Mouse (Mus musculus) midbrain, embryonic 14.5 days (tissue): ENCODE measurements around the gene Ifi47. TPM values are rescaled to one million over a fixed set of nuclear protein-coding genes. Genes with fewer than 3 reads are reported as not detected.

Experiments used
- ATAC-seq: fragments of 200-750 bp; cut with Nextera tagmentation; 2 replicates; pipeline ENCODE4 v1.8.0; 2017; ENCODE audit warnings: moderate number of reproducible peaks, moderate library complexity; ENCODE audit not compliant: low FRiP score, low TSS enrichment
- DNase-seq: peaks from one replicate; pipeline ENCODE4 v3.0.0-alpha.2; 2015
- H3K27ac ChIP-seq: fragments of 300-500 bp; sonication (generic); replicated peaks from 2 replicates; pipeline ENCODE4 v1.5.1; 2014; ENCODE audit warnings: mild to moderate bottlenecking, low read depth, low read length, moderate library complexity
- H3K27me3 ChIP-seq: fragments of 300-500 bp; sonication (generic); 2 replicates; pipeline ENCODE4 v1.6.1; 2014; ENCODE audit warnings: low read length, control low read depth, mixed read lengths; ENCODE audit not compliant: control insufficient read depth, insufficient read depth
- H3K36me3 ChIP-seq: fragments of 300-500 bp; sonication (generic); 2 replicates; pipeline ENCODE4 v1.6.1; 2014; ENCODE audit warnings: low read length, control low read depth; ENCODE audit not compliant: control insufficient read depth, insufficient read depth
- H3K4me1 ChIP-seq: fragments of 300-500 bp; sonication (generic); 2 replicates; pipeline ENCODE4 v1.6.1; 2014; ENCODE audit warnings: mild to moderate bottlenecking, antibody characterized with exemption, low read length, control low read depth; ENCODE audit not compliant: control insufficient read depth, insufficient read depth
- H3K4me2 ChIP-seq: fragments of 300-500 bp; sonication (generic); 2 replicates; pipeline ENCODE4 v1.6.1; 2014; ENCODE audit warnings: mild to moderate bottlenecking, low read length, moderate library complexity
- H3K4me3 ChIP-seq: fragments of 300-500 bp; sonication (generic); replicated peaks from 2 replicates; pipeline ENCODE4 v1.5.1; 2014; ENCODE audit warnings: low read depth, low read length
- H3K9ac ChIP-seq: fragments of 300-500 bp; sonication (generic); replicated peaks from 2 replicates; pipeline ENCODE4 v1.6.1; 2014; ENCODE audit warnings: mild to moderate bottlenecking, low read length, moderate library complexity
- H3K9me3 ChIP-seq: fragments of 300-500 bp; sonication (generic); 2 replicates; pipeline ENCODE4 v1.6.1; 2016; ENCODE audit warnings: low read length, control low read depth, mixed read lengths; ENCODE audit not compliant: control insufficient read depth
- WGBS: fragments of 180-500 bp; shearing (Covaris S2); extraction: QIAGEN DNeasy Blood & Tissue Kit; methylation state at CpG from one replicate; pipeline ENCODE4 v1.1.7; 2014; 5-methylcytosine and 5-hydroxymethylcytosine counted together
- polyA plus RNA-seq: library from polyadenylated mRNA; unstranded; fragments of >200 nt; fragmentation: Nextera tagmentation; extraction: Ambion mirVana; gene quantifications from 2 replicates; pipeline ENCODE4 v1.2.1, GENCODE M21; 2014

The Ifi47 gene
- polyA plus RNA-seq, 1 experiment from 2014 or later = 3.5 TPM

- no peak overlapping the region for H3K27ac ChIP-seq
- DNase-seq (no peak), ATAC-seq (no peak)
- H3K4me2 ChIP-seq = no peak overlapping the region
- no peak overlapping the region for H3K9ac ChIP-seq
- 89% methylated on average over 6 of the region's 6 CpGs for WGBS
- H3K4me3 ChIP-seq = no peak overlapping the region
- no peaks in the 10 kb centered on the region for H3K27me3 ChIP-seq
- no peaks in the 10 kb centered on the region for H3K36me3 ChIP-seq
- no peaks in the 10 kb centered on the region for H3K9me3 ChIP-seq
- H3K4me1 ChIP-seq = no peaks in the 10 kb centered on the region
These were observed 10.5 kb downstream of the Ifi47 start for GRCm38 (mm10) chr11:49086858-49087361.

- no peaks in the 10 kb centered on the region for H3K27me3 ChIP-seq
- DNase-seq (no peak), ATAC-seq (no peak)
- 45% methylated on average over 22 of the region's 22 CpGs for WGBS
- H3K4me3 ChIP-seq = no peak overlapping the region
- no peak overlapping the region for H3K27ac ChIP-seq
- H3K4me1 ChIP-seq = no peaks in the 10 kb centered on the region
- H3K9me3 ChIP-seq = no peaks in the 10 kb centered on the region
- no peaks in the 10 kb centered on the region for H3K36me3 ChIP-seq
- H3K9ac ChIP-seq = no peak overlapping the region
- H3K4me2 ChIP-seq = no peak overlapping the region
These were observed 11.6 kb downstream of the Ifi47 start for GRCm38 (mm10) chr11:49087830-49088616.

- H3K4me1 ChIP-seq = no peaks in the 10 kb centered on the region
- ATAC-seq (no peak), DNase-seq (no peak)
- no peaks in the 10 kb centered on the region for H3K36me3 ChIP-seq
- no peaks in the 10 kb centered on the region for H3K27me3 ChIP-seq
- no peak overlapping the region for H3K27ac ChIP-seq
- H3K4me2 ChIP-seq = no peak overlapping the region
- no peaks in the 10 kb centered on the region for H3K9me3 ChIP-seq
- no peak overlapping the region for H3K9ac ChIP-seq
- 91% methylated on average over 5 of the region's 5 CpGs for WGBS
- no peak overlapping the region for H3K4me3 ChIP-seq
These were observed 12.7 kb downstream of the Ifi47 start for GRCm38 (mm10) chr11:49088990-49089652.

GRCm38 (mm10) chr11:49089735-49090507 is 13.5 kb downstream of the Ifi47 start:
- no peak for DNase-seq
- ATAC-seq = no peak
- no peak overlapping the region for H3K9ac ChIP-seq
- WGBS = 81% methylated on average over 3 of the region's 3 CpGs
- no peak overlapping the region for H3K4me3 ChIP-seq
- no peaks in the 10 kb centered on the region for H3K27me3 ChIP-seq
- H3K4me2 ChIP-seq = no peak overlapping the region
- H3K27ac ChIP-seq = no peak overlapping the region
- no peaks in the 10 kb centered on the region for H3K4me1 ChIP-seq
- H3K9me3 ChIP-seq = no peaks in the 10 kb centered on the region
- H3K36me3 ChIP-seq = no peaks in the 10 kb centered on the region

GRCm38 (mm10) chr11:49090551-49090950 is 14.2 kb downstream of the Ifi47 start:
- no peak overlapping the region for H3K27ac ChIP-seq
- H3K9me3 ChIP-seq = no peaks in the 10 kb centered on the region
- H3K9ac ChIP-seq = no peak overlapping the region
- 88% methylated on average over 5 of the region's 5 CpGs for WGBS
- H3K36me3 ChIP-seq = no peaks in the 10 kb centered on the region
- H3K4me1 ChIP-seq = no peaks in the 10 kb centered on the region
- H3K4me3 ChIP-seq = no peak overlapping the region
- no peak for ATAC-seq
- no peak overlapping the region for H3K4me2 ChIP-seq
- no peaks in the 10 kb centered on the region for H3K27me3 ChIP-seq
- DNase-seq = no peak

GRCm38 (mm10) chr11:49091171-49091570 is 14.8 kb downstream of the Ifi47 start:
- no peak overlapping the region for H3K4me2 ChIP-seq
- no peak for DNase-seq
- no peaks in the 10 kb centered on the region for H3K27me3 ChIP-seq
- H3K9ac ChIP-seq = no peak overlapping the region
- 78% methylated on average over 4 of the region's 4 CpGs for WGBS
- H3K4me1 ChIP-seq = no peaks in the 10 kb centered on the region
- H3K36me3 ChIP-seq = no peaks in the 10 kb centered on the region
- no peaks in the 10 kb centered on the region for H3K9me3 ChIP-seq
- ATAC-seq = no peak
- H3K4me3 ChIP-seq = no peak overlapping the region
- no peak overlapping the region for H3K27ac ChIP-seq

- H3K4me1 ChIP-seq = no peaks in the 10 kb centered on the region
- no peaks in the 10 kb centered on the region for H3K9me3 ChIP-seq
- ATAC-seq (no peak), DNase-seq (no peak)
- no peaks in the 10 kb centered on the region for H3K27me3 ChIP-seq
- H3K36me3 ChIP-seq = no peaks in the 10 kb centered on the region
- no peak overlapping the region for H3K9ac ChIP-seq
- no peak overlapping the region for H3K4me3 ChIP-seq
- H3K4me2 ChIP-seq = no peak overlapping the region
- no peak overlapping the region for H3K27ac ChIP-seq
- 97% methylated on average over 1 of the region's 1 CpGs for whole genome bisulfite sequencing
These were observed 15.7 kb downstream of the Ifi47 start for GRCm38 (mm10) chr11:49092053-49092586.

GRCm38 (mm10) chr11:49092786-49093185 is 16.4 kb downstream of the Ifi47 start:
- Histone ChIP-seq H3K4me1 (no peaks in the 10 kb centered on the region), H3K4me2 (no peak overlapping the region), H3K27ac (no peak overlapping the region), H3K9me3 (no peaks in the 10 kb centered on the region), H3K9ac (no peak overlapping the region), H3K36me3 (no peaks in the 10 kb centered on the region), H3K4me3 (no peak overlapping the region), H3K27me3 (no peaks in the 10 kb centered on the region)
- 89% methylated on average over 2 of the region's 2 CpGs for WGBS
- DNase-seq = no peak
- ATAC-seq = no peak
